Mouse (Mus musculus) heart, postnatal 0 days (tissue): ENCODE results near the gene Ezh2.

Experiments used
- CTCF ChIP-seq: IDR thresholded peaks from 2 replicates; pipeline ENCODE4 v1.5.1; 2016; ENCODE audit warnings: antibody characterized with exemption, control low read depth, low read depth
- EP300 ChIP-seq: IDR thresholded peaks from 2 replicates; pipeline ENCODE4 v1.6.1; 2016; ENCODE audit warnings: antibody characterized with exemption, low read depth

- TF ChIP-seq EP300 = no peak
- TF ChIP-seq CTCF = peak; percentile 39
These were observed 33.7 kb downstream of the Ezh2 start for GRCm38 (mm10) chr6:47561426-47561825.
